Mouse (Mus musculus) NIH3T3 (cell line): ENCODE measurements at regions not wholly inside any gene's neighbourhood (a gene's known extent, or its start where the extent isn't known, plus 50 kb on each side); places are given as distances from the start of the nearest gene placed in this dataset.
"Not testable (repeated sequence)": the region's sequence is repeated elsewhere in the genome, so short reads cannot be mapped to it uniquely, and the experiment has no call there.

Source experiments
- DNase-seq: peaks from one replicate; pipeline ENCODE4 v3.0.0-alpha.2; 2012; ENCODE audit warnings: low read depth

GRCm38 (mm10) chr17:13432256-13432655 lies 77.9 kb downstream of the Tcp10c start:
- DNase-seq = not testable (repeated sequence)

- not testable (repeated sequence) for DNase-seq
Observed at GRCm38 (mm10) chr17:13434146-13434545, 79.8 kb downstream of the Tcp10c start.

DNA sequence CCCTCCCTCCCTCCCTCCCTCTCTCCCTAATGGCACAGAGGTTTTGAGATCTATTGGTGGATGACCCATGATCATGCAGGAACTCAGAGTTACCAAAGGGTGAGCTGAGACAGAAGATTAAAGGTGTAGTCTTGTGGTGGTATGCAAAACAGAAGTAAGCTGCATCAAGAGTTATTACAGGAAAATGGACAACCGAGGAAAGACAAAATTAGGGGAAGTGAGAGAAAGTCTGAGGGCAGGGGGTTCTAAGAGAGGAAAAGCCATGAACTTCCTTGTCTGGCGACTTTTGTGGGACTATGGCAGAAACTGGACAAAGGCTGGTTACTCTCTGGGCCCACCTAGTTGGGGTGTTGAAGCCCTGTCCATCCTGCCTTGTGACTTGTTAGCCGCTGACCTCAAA lies 84.4 kb downstream of the Tcp10c start:
- not testable (repeated sequence) for DNase-seq

DNA sequence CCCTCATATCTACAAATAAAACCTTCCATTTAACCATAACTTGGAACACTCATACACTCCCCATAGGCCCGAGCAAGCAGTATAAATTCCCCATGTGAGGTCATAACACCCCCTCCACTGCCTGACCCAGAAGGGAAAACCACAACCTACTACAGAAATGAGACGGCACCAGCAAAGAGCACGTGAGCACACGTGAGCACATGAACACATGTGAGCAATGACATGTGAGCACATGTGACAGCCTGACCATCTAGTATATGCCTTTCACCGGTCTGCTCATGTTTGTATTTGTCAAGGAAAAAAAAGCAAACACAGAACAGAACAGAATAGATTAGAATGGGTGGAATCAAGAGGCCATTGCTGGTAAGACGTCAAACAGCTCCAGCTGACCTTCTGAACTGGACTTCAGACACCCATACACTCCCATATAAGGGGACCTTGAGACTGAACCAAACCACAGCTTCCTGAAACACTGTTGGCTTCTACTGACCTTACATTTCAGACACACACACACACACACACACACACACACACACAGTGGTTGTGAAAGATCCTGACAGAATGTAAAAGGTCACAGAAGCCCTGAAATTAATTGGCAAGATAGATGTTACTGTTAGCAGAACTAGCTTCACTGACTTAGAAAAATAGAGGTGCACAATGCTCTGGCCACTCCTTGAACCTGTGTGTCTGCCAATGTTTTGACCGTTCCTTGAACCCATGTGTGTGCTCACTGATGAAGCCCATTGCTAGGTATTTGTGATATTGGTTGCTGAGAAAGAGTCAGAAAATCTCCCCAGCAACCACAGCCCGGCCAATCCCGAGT lies 86.5 kb downstream of the Tcp10c start:
- DNase-seq = not testable (repeated sequence)

- not testable (repeated sequence) for DNase-seq
Observed at GRCm38 (mm10) chr17:13442229-13442628, 87.9 kb downstream of the Tcp10c start.

DNA sequence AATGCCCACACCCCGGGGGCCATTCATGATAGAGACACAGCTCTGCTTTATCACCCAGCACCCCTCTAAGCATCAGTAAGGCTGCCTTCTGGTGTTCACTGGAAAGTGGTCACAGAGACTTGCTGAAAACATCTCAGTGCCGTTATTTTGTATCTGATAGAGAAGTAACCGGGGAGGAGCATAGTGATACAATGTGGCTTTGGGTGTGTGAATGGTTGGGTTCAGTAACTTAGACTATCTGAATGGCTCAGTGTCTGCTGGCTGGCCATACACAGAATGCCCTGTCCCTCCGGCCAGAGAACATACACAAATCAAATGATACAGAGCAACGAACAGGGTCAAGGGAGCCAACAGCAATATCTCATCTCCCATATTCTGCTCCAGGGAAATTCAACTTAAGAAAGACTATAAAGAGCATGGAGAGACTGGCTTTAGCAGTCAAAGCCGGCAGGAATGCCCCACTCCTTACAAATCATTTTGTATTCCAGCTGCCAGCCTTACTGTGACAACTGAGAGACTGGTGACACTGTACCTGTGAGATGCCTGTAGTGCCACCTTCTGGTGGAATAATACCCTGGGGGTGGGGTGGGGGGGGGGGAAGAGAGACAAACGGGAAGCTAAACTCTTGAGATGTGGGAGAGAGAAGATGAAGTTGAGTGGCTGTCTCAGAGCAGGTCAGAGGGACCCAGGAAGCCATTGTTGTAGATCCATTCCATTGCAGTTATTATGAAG lies 102.7 kb downstream of the Tcp10c start:
- not testable (repeated sequence) for DNase-seq

DNA sequence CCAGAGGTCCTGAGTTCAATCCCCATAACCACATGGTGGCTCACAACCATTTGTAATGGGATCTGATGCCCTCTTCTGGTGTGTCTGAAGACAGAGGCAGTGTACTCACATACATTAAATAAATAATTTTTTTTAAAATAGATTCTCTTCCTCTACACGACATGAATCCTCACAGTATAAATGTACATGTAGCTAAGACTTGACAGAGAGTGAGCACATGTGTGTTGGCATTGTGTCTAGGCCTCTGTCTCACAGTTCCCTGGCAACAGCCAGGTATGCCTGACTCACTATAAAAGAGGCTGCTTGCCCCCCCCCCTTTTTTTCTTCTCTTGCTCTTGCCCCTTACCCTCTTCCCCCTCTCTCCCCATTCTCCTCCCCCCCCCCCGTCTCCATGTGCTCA lies 103.6 kb downstream of the Tcp10c start:
- not testable (repeated sequence) for DNase-seq

DNA sequence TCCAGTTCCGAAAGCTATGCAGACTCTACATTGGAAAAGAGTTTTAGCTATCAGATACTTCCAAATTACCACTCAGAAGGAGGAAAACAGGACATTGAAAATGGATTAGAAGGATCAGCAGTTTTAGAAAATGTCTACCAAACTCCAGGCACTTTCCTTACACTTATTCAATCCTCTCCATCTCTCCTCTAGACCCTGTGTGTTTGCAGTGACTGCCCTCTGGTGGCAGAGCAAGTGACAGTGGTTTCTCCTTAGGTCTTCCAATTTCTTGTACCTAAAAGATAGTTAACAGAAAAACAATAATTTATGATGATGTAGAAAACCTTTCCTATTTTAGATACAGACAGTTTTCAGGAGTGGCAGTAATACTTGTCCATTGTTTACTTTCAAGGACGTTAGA lies 104.4 kb downstream of the Tcp10c start:
- not testable (repeated sequence) for DNase-seq

DNA sequence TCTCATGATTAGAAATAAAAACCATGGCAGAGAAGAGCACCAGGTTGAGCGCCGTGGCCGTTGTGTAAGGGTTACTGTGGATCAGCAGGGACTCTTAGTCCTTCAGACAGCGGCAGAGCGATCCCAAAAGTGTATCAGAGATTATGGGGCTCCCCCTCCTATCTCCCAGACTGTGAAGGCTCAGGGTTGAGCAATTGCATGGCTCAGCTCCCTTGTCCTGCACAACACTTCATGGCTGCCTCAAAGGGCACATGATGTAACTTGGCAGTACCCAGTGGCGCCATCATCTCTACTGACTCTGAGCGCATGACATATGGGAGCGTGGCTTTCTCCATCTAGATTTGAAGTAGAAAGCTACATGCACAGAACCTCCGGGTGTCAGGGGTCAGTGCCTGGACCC lies 108.3 kb downstream of the Tcp10c start:
- not testable (repeated sequence) for DNase-seq

- DNase-seq = not testable (repeated sequence)
Observed at GRCm38 (mm10) chr17:13465822-13466221, 111.5 kb downstream of the Tcp10c start.

- DNase-seq = peak; percentile 46
Observed at GRCm38 (mm10) chr17:13469867-13470380, 115.6 kb downstream of the Tcp10c start.

DNA sequence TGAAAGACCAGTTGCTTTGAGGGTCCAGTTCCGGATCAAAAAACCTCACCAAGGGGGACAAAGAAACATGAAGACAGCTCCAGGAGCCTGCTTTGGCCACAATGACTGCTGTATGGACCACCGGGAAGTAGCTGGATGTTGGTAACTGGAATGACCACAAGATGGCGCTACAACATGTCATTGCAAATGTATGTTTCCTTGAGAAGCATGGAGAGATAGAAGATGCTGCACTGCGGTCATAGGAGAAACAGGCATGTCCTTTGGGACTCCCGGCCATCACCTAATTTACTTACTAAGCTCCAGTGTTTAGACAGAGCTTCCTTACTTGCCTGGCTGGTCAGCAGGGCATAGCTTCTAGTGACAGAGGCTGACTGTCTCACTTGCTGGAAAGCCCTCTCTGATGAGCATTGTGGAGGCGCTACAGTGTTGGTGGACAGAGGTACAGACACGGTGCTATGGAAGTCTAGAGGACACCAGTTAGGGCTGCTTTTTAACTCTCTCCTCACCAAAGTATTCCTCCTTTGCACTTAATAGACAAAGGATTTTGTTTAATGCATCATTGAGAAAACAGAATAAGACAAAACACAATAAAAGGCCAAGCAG lies 118.2 kb downstream of the Tcp10c start:
- peak; percentile 90 for DNase-seq

DNA sequence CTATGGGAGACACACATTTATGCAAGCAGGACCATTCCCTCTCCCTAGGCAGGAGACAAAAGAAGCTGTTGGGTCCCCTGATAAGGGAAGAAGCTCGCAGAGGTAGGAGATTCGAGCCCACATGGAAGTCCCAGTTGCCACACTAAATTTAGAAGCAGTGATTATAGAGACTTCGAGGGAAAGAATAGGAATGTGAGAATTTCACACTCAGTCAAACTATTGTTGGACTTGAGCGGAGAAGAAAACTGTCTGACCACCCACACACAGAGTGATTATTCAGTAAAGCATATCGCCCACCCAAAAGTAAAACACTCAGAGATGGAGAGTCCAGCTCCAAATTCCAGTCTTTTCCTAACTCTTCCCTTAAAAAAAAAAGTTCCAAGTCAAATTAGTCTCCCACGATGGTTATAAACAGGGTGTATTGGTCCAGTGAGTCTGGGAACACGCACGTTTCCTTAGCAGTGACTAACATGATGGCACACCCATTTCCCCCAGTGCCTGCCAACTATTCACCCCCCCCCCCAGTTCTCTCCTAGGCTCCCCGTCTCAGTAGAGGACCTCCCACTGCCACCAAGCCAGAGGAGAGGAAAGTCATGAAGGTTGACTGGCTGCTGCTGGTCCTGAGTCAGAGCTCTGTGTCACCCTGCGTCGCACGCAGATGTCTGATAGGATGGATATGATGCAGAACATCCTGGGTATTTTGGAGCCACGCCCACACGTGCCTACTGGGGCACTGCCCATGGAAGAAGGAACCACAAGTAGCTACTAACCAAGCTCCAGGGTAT lies 120.1 kb downstream of the Tcp10c start:
- peak; percentile 47 for DNase-seq

- DNase-seq = peak; percentile 44
Observed at GRCm38 (mm10) chr17:13478866-13479571, 124.6 kb downstream of the Tcp10c start.

GRCm38 (mm10) chr17:13479572-13480063 lies 125.2 kb downstream of the Tcp10c start:
- DNase-seq = peak; percentile 82

DNA sequence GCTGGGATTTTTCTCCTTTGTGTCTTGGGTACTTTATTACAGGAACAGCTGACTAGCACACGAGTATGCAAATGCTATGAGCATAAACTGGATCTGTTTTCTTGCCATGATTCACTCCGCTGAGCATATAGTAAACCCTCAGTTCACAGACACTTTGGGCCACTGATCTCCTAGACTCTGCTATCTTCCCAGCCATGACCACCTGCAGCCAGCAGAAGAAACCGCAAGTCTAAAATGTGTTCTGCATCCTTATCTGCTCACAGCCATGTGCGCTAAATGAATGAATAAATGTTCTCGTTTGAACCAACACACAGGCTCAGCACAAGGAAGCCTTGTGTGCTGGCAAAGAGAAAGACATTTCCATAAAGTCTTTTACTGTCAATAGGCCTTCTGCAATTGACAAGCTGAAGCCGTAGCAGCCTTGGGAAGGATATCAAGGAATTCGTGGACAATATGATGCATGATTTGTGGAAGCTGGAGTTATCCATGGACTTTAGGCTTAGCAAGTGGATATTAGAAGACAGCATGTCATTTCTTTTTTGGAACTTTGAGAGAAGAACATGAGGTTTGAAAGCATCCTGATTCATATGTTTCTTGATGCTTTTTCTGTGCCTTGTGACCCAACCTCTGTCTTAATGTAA lies 127.2 kb downstream of the Tcp10c start:
- no peak for DNase-seq

GRCm38 (mm10) chr17:13482136-13482535 lies 127.8 kb downstream of the Tcp10c start:
- DNase-seq = no peak

DNA sequence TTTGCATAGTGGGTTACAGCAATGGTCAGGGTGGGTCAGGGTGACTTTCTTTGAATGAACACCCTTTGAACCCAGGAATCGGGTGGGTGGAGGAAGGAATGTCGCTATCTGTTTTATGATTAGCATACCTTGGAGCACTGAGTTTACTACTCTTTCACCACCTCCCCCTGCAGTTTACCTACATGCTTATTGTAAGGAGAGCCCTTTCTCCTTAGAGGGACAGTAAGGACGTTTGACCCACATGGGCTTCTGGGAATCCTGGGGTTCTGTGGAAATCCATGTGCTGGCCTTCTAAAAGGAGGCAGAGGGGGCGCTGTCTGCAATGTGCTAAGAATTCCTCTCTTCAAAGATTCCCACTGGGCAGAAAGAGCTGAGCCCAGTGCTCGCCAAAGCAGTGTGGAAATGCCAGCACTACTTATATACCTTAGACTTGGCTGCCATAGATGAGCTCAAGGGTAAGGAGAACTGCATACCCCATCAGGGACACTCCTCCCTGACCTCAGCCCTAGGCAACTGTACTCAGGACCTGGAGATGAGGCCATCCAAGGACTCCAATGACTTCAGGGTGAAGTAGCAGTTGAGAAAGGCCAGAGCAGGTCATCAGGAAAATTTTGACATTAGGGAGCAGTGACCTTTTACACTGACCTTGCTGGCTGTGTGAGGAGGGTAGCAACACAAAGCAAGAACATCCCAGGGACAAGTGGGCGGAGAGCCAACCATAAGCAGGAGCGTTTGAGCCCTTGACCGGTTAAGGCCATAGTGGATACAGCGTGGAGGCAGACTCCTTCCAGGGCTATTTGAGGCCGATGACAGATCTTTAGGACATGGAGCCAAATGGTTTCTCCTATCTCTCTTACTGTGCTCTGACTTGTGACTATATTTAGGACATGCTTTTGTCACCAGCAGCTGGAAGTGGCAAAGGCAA lies 133.2 kb downstream of the Tcp10c start:
- DNase-seq = no peak

GRCm38 (mm10) chr17:13488608-13489324 lies 134.4 kb downstream of the Tcp10c start:
- no peak for DNase-seq
